Mouse (Mus musculus) bone marrow, adult 2 months (tissue): ENCODE data around the gene Nr3c2.

Experiments
- CTCF ChIP-seq: fragments of 200-500 bp; IDR thresholded peaks from 2 replicates; pipeline ENCODE4 v1.5.1; 2011; ENCODE audit warnings: low read length, control low read depth; ENCODE audit not compliant: control insufficient read depth, insufficient read depth
- POLR2A ChIP-seq: fragments of 200-500 bp; IDR thresholded peaks from 2 replicates; pipeline ENCODE4 v1.6.1; 2011; ENCODE audit warnings: low read depth, mild to moderate bottlenecking, control low read depth, low read length, borderline replicate concordance; ENCODE audit not compliant: control insufficient read depth

- TF ChIP-seq POLR2A: no peak
- no peak for TF ChIP-seq CTCF
Measured at GRCm38 (mm10) chr8:76863066-76863465, 36.2 kb upstream of the Nr3c2 start.
